Mouse (Mus musculus) skeletal muscle tissue, postnatal 0 days (tissue): ENCODE data around the gene Tor2a. TPM values are rescaled to one million over a fixed set of nuclear protein-coding genes. Genes with fewer than 3 reads are reported as not detected.

Source experiments
- microRNA counts: library from miRNA; unstranded; fragments of <30 nt; microRNA quantifications from one replicate; lab custom pipeline; 2015
- microRNA-seq, 2 experiments: library from miRNA; unstranded; fragments of <30 nt; microRNA quantifications; one replicate each; pipeline ENCODE4; 2016
- polyA plus RNA-seq: library from polyadenylated mRNA; unstranded; fragments of >200 nt; fragmentation: Nextera tagmentation; extraction: Ambion mirVana; gene quantifications from 2 replicates; pipeline ENCODE4 v1.2.1, GENCODE M21; 2015

The Tor2a gene
- polyA plus RNA-seq: 25.0 and 32.8 TPM in 2 replicates

GRCm38 (mm10) chr2:32757056-32757845 lies at the start of gene Tor2a:
TSS of gene Tor2a (plus strand) at chr2:32757234.

GRCm38 (mm10) chr2:32712934-32713817 lies 43.9 kb upstream of the Tor2a start, which contains the start of gene Cdk9:
TSS of gene Cdk9 (minus strand) at chr2:32713076.

GRCm38 (mm10) chr2:32720681-32721229 lies 36.3 kb upstream of the Tor2a start, which contains the start of gene Sh2d3c:
TSS of gene Sh2d3c (plus strand) at chr2:32721055.

GRCm38 (mm10) chr2:32740916-32741272 lies 16.1 kb upstream of the Tor2a start, which contains the start of gene 6330409D20Rik:
TSS of gene 6330409D20Rik (minus strand) at chr2:32741016.

GRCm38 (mm10) chr2:32775359-32776074 lies 18.5 kb downstream of the Tor2a start, which contains the start of the genes Ttc16 and Ptrh1:
TSS of gene Ttc16 (minus strand) at chr2:32775633.
TSS of gene Ptrh1 (plus strand) at chr2:32775786.

GRCm38 (mm10) chr2:32784048-32784681 lies 27.1 kb downstream of the Tor2a start, which contains the start of gene Cfap157:
TSS of gene Cfap157 (minus strand) at chr2:32784428.

MicroRNAs encoded within 50 kb of the gene (microRNA counts, 519-probe panel; counts per million panel counts)
- 296 counts per million, percentile 58 among the panel's probes with 10 or more counts for microRNA mmu-miR-2861 (lab: Ali Mortazavi, UCI)

Small RNAs within 50 kb of the gene (microRNA-seq; reads per million reads assigned to microRNA genes)
- gene Mir2861 (0 to 0.10 reads per million in 2 experiments), gene Mir3960 (0 reads per million in 2 experiments)

Other genes with a start within 250 kb of the Tor2a start
- gene Fam102a, start 221.9 kb upstream of the Tor2a start, polyA plus RNA-seq: 1.8 and 3.1 TPM in 2 replicates
- 50.5 and 51.5 TPM in 2 replicates for gene Dpm2, start 186.4 kb upstream of the Tor2a start, polyA plus RNA-seq
- not detected in 2 replicates for gene Pip5kl1, start 182.4 kb upstream of the Tor2a start, polyA plus RNA-seq
- gene 9430097D07Rik, start 181.6 kb upstream of the Tor2a start, polyA plus RNA-seq: not detected in 2 replicates
- 72.8 and 75.4 TPM in 2 replicates for gene St6galnac4, start 170.1 kb upstream of the Tor2a start, polyA plus RNA-seq
- gene St6galnac6, start 157.5 kb upstream of the Tor2a start, polyA plus RNA-seq: 30.5 and 35.3 TPM in 2 replicates
- gene Ak1, start 135.5 kb upstream of the Tor2a start, polyA plus RNA-seq: 1,121 and 1,290 TPM in 2 replicates
- gene Eng, start 110.6 kb upstream of the Tor2a start, polyA plus RNA-seq: 53.3 and 56.7 TPM in 2 replicates
- gene Fpgs, start 53.1 kb upstream of the Tor2a start, polyA plus RNA-seq: 16.9 and 17.6 TPM in 2 replicates
- 39.9 and 45.0 TPM in 2 replicates for gene Cdk9, start 44.2 kb upstream of the Tor2a start, polyA plus RNA-seq
- gene Sh2d3c, start 36.2 kb upstream of the Tor2a start, polyA plus RNA-seq: 14.7 and 15.3 TPM in 2 replicates
- 0.28 TPM in 1 of 2 replicates, not detected in the other for gene 6330409D20Rik, start 16.2 kb upstream of the Tor2a start, polyA plus RNA-seq
- 0.13 and 0.16 TPM in 2 replicates for gene Ttc16, start 18.4 kb downstream of the Tor2a start, polyA plus RNA-seq
- gene Ptrh1, start 18.6 kb downstream of the Tor2a start, polyA plus RNA-seq: 1.8 TPM in 2 replicates
- 0.46 TPM in 1 of 2 replicates, not detected in the other for gene Cfap157, start 27.2 kb downstream of the Tor2a start, polyA plus RNA-seq
- gene Stxbp1, start 90.0 kb downstream of the Tor2a start, polyA plus RNA-seq: 5.3 and 5.5 TPM in 2 replicates
- 13.5 and 17.2 TPM in 2 replicates for gene Fam129b, start 118.9 kb downstream of the Tor2a start, polyA plus RNA-seq
- gene Rpl12, start 204.3 kb downstream of the Tor2a start, polyA plus RNA-seq: 83.4 and 90.5 TPM in 2 replicates
- gene Lrsam1, start 204.4 kb downstream of the Tor2a start, polyA plus RNA-seq: 5.9 and 6.7 TPM in 2 replicates
- gene Slc2a8, start 224.8 kb downstream of the Tor2a start, polyA plus RNA-seq: 9.2 and 11.3 TPM in 2 replicates